Mouse (Mus musculus) liver, postnatal 0 days (tissue): ENCODE results near the gene Srcin1.

Experiments used
- CTCF ChIP-seq: sonication (generic); IDR thresholded peaks from 2 replicates; pipeline ENCODE4 v1.5.1; 2016; ENCODE audit warnings: antibody characterized with exemption, low read depth
- EP300 ChIP-seq: IDR thresholded peaks from 2 replicates; pipeline ENCODE4 v1.6.1; 2016; ENCODE audit warnings: antibody characterized with exemption, low read depth, mild to moderate bottlenecking

DNA sequence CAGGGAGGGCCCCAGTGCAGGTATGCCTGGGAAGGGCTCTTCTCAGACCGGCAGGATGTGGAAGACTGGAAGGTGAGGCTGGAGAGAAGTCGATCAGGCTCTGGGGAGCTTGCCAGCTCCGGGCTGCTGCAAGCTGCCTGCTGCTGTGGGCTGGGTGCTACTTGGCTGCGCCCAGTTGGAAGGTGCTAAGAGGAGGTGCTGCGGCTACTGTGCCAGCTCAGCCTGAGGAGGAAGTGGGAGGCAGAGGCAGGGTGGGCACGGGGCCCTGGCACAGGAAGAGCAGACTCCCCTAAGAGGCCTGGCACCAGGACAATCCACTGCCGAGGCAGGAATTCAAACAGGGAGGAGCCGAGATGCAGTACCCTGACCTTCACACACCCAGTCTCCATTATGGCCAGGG lies 35.1 kb upstream of the Srcin1 start:
- TF ChIP-seq CTCF (no peak), EP300 (no peak)
